Mouse (Mus musculus) neural tube, embryonic 15.5 days (tissue): ENCODE data around the gene Prdm4. TPM values are rescaled to one million over a fixed set of nuclear protein-coding genes. Genes with fewer than 3 reads are reported as not detected.
A peak's percentile ranks its signal among the peaks of the same experiment; 100 is the strongest.

Experiments
- ATAC-seq: fragments of 200-750 bp; cut with Nextera tagmentation; 2 replicates; pipeline ENCODE4 v1.8.0; 2017; ENCODE audit warnings: mild to moderate bottlenecking, moderate TSS enrichment, moderate library complexity; ENCODE audit not compliant: low FRiP score
- H3K27ac ChIP-seq: fragments of 300-500 bp; sonication (generic); replicated peaks from 2 replicates; pipeline ENCODE4 v1.5.1; 2015; ENCODE audit warnings: mild to moderate bottlenecking, inconsistent platforms
- H3K27me3 ChIP-seq: fragments of 300-500 bp; sonication (generic); replicated peaks from 2 replicates; pipeline ENCODE4 v1.6.1; 2015; ENCODE audit warnings: inconsistent platforms
- H3K36me3 ChIP-seq: fragments of 300-500 bp; sonication (generic); 2 replicates; pipeline ENCODE4 v1.6.1; 2015; ENCODE audit warnings: inconsistent platforms
- H3K4me1 ChIP-seq: fragments of 300-500 bp; sonication (generic); 2 replicates; pipeline ENCODE4 v1.6.1; 2015; ENCODE audit warnings: inconsistent platforms
- H3K4me2 ChIP-seq: fragments of 300-500 bp; sonication (generic); 2 replicates; pipeline ENCODE4 v1.6.1; 2015; ENCODE audit warnings: inconsistent platforms, mild to moderate bottlenecking, moderate library complexity
- H3K4me3 ChIP-seq: fragments of 300-500 bp; sonication (generic); replicated peaks from 2 replicates; pipeline ENCODE4 v1.5.1; 2015; ENCODE audit warnings: mild to moderate bottlenecking, inconsistent platforms
- H3K9ac ChIP-seq: fragments of 300-500 bp; sonication (generic); replicated peaks from 2 replicates; pipeline ENCODE4 v1.6.1; 2015; ENCODE audit warnings: mild to moderate bottlenecking, inconsistent platforms
- H3K9me3 ChIP-seq: fragments of 300-500 bp; sonication (generic); replicated peaks from 2 replicates; pipeline ENCODE4 v1.6.1; 2016; ENCODE audit warnings: inconsistent platforms
- WGBS: fragments of 180-500 bp; shearing (Covaris S2); methylation state at CpG from one replicate; pipeline ENCODE4 v1.1.7; 2015; ENCODE audit warnings: mixed read lengths; 5-methylcytosine and 5-hydroxymethylcytosine counted together
- polyA plus RNA-seq: library from polyadenylated mRNA; unstranded; fragments of >200 nt; fragmentation: Nextera tagmentation; extraction: Ambion mirVana; gene quantifications from 2 replicates; pipeline ENCODE4 v1.2.1, GENCODE M21; 2015

Gene Prdm4
- polyA plus RNA-seq, 1 experiment from 2014 or later: 18.8 TPM

DNA sequence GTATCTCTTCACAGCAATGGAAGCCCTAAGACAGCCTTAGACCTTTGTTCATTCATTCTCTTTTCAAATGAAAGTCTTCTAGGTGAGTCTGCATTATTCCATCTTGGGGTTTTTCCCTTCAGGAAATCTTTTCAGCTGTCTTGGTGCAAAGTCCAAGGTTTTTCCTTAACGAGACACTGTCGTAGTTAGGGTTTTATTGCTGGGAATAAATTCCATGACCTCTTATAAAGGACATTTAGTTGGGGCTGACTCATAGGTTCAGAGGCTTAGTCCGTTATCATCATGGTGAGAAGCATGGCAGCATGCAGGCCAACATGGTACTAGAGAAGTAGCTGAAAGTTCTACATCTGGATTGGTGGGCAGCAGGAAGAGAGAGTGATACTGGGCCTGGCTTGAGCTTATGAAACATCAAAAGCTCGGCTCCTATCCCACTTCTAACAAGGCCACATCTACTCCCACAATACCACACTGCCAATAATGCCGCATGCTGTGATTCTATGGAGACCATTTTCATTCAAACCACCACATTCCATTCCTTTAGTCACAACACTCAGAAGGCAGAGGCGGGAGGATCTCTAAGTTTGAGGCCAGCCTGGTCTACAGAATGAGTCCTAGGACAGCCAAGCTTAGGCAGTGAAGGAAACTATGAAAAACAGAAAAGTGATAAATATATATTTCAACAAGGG lies 19.5 kb upstream of the Prdm4 start:
- H3K36me3 ChIP-seq: peaks cover 57% of the 10 kb centered on the region

DNA sequence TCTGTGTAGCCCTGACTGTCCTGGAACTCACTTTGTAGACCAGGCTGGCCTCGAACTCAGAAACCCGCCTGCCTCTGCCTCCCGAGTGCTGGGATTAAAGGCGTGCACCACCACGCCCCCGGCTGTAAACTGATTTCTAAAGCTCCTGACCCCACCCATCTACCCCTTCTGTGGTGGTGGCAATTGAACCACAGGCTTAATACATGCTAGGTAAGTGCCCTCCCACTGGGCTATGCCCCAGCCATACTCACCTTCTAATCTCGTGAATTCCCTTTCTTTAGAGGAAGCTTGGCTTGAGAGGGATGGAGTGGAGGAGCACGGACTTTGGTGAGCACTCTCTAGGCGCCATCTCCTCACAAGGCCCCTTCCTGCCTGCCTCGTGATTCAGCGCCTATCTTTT lies 13.0 kb upstream of the Prdm4 start:
- no peak overlapping the region for H3K4me3 ChIP-seq
- 0 out of 2 replicates have a peak, but pooled peaks cover 4% of the 10 kb centered on the region for H3K27me3 ChIP-seq
- H3K27ac ChIP-seq: no peak overlapping the region
- no peaks in the 10 kb centered on the region for H3K36me3 ChIP-seq
- H3K9ac ChIP-seq: no peak overlapping the region
- no peaks in the 10 kb centered on the region for H3K9me3 ChIP-seq
- 91% methylated on average over 11 of the region's 11 CpGs for WGBS
- ATAC-seq: no peak
- H3K4me2 ChIP-seq: no peak overlapping the region
- H3K4me1 ChIP-seq: peaks cover 19% of the 10 kb centered on the region

More for the DNA sequence above, 19.5 kb upstream of the Prdm4 start:
- Histone ChIP-seq H3K4me3 (no peak overlapping the region), H3K4me2 (no peak overlapping the region), H3K9ac (no peak overlapping the region), H3K4me1 (no peaks in the 10 kb centered on the region), H3K27me3 (no peaks in the 10 kb centered on the region), H3K27ac (no peak overlapping the region), H3K9me3 (no peaks in the 10 kb centered on the region)
- WGBS: 95% methylated on average over 6 of the region's 6 CpGs
- no peak for ATAC-seq

DNA sequence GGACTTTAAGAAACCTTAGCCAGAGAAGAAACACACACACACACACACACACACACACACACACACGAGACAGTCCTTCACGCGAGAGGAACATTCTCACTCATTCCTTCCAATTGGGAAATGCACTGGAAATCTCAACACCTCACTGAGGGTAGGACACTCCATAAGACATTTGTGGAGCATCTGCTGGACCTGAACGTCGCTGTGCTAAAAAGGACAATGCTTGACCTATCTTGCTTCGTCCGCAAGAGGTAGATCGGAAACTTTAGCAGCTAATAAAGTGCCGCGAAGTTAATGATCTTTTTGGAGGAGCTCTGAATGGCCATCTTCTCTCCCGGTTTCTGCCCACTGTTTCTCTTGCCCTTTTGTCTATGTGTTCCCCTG lies 12.3 kb upstream of the Prdm4 start:
- Histone ChIP-seq H3K4me2 (peak overlapping the region; percentile 91), H3K4me1 (peaks cover 19% of the 10 kb centered on the region), H3K27me3 (0 out of 2 replicates have a peak, but pooled peaks cover 4% of the 10 kb centered on the region), H3K9me3 (no peaks in the 10 kb centered on the region), H3K9ac (no peak overlapping the region; the same call in 1 of the 2 replicates), H3K36me3 (no peaks in the 10 kb centered on the region), H3K4me3 (peak overlapping the region; percentile 46), H3K27ac (no peak overlapping the region)
- 35% methylated on average over 11 of the region's 11 CpGs for WGBS
- ATAC-seq: no peak

DNA sequence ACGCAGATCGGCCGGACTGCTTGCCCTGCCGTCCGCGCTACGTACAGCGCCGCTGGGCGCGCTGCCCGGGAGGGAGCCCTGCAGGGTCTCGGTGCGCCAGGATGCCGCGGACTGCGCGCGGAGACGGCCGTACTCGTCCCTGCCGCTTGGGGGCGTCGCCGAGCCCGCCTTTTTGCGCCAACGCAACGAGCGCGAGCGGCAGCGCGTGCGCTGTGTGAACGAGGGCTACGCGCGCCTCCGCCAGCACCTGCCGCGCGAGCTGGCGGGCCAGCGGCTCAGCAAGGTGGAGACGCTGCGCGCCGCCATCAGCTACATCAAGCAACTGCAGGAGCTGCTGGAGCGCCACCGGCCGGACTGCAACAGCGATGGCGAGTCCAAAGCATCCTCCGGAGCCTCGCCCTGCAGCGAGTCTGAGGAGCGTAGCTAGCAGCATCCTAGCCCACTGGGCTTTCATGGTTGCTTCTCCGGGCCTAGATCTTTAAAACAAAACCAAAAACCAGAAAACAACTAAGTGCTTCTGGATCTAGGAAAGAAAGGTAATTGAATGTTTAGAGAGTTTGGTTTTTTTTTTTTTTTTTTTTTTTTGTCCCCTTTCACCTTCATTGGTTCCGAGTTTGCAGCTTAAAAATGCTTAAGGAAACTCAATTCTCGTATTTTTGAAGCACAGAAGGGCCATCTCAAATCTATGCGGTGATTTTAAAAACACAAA lies 11.7 kb upstream of the Prdm4 start:
- Histone ChIP-seq H3K36me3 (no peaks in the 10 kb centered on the region), H3K4me1 (peaks cover 19% of the 10 kb centered on the region), H3K4me2 (peak overlapping the region; percentile 91), H3K9ac (peak overlapping the region; percentile 45), H3K9me3 (no peaks in the 10 kb centered on the region), H3K27ac (no peak overlapping the region), H3K27me3 (0 out of 2 replicates have a peak, but pooled peaks cover 4% of the 10 kb centered on the region), H3K4me3 (peak overlapping the region; percentile 46)
- ATAC-seq: peak; percentile 91
- WGBS: 1% methylated on average over 63 of the region's 63 CpGs

DNA sequence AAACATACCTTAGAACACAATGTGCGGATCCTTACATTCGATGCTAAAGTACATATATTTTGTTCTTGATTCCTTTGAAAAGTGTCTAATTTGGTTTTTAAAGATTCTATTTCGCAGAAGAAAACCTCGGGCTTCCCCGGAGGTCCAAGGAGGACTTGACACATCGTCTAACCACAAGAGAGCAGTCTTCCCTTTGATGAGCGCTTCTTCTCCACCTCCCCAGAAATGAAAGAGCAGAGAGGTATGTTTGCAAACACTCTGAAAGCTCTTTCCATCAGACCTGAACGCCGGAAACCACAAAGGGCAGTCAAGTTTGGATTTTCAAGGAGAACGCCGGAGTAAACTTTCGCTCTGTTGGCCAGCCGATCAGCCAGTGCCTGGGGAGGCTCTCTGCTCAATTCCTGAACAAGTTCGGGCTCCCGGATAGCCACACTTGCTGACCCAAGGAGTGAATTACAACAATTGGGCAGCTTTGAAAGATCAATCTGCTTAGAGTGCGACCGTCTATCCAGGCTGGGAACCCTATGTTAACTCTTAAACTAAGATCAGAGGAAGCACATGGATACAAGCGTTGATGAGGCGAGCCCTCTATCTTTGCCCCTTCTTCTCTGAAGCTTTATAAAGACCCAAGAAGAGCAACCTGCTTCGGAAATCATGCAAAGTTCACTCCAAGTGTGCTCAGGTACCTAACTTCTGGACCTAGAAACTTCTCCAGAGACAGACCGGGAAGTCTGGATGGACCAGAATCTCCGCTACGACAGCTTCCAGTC lies 10.9 kb upstream of the Prdm4 start, which contains the start of gene Ascl4:
Ascl4 (plus strand) TSS at position 6 of the 770 bp plus-strand sequence.
- H3K4me3 ChIP-seq: peak within 1 kb of the TSS; percentile 46
- WGBS: 1% methylated on average over 23 of the region's 23 CpGs
- no peak within 1 kb of the TSS for H3K27ac ChIP-seq
- ATAC-seq: peak; percentile 37
- peaks cover 19% of the 10 kb centered on the region for H3K4me1 ChIP-seq
- H3K27me3 ChIP-seq: 0 out of 2 replicates have a peak, but pooled peaks cover 4% of the 10 kb centered on the region
- peak within 1 kb of the TSS; percentile 45 for H3K9ac ChIP-seq
- H3K9me3 ChIP-seq: no peaks in the 10 kb centered on the region
- H3K36me3 ChIP-seq: no peaks in the 10 kb centered on the region
- peak within 1 kb of the TSS; percentile 91 for H3K4me2 ChIP-seq

DNA sequence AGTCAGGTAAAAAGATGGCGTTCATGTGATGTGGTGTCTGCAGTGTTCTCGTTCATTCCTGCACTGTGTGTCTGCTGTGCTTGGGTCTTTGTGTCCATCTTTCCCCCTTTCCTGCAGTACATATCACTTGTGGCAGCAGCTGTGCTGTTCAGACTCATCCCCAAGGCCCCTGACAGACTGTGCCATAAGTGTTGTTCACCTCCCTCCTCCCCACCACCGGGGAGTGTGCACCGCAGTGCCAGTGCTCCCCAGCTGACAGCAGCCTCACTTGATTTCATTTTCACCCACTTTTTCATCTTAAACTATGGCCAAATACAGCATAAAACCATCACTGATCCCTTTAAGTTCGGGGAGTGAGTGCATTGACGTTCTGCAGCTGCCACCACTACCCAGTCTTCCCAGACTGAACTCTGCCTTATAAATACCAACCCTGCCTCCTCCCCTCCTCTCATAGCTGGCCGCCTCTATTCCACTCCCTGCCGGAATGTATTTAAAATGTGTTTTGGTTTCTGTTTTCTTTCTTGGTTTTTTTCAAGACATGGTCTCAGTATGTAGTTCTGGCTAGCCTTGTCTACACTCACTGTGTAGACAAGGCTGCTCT lies 37.0 kb downstream of the Prdm4 start:
- no peak overlapping the region for H3K4me2 ChIP-seq
- H3K36me3 ChIP-seq: peaks cover 91% of the 10 kb centered on the region
- no peaks in the 10 kb centered on the region for H3K27me3 ChIP-seq
- H3K4me3 ChIP-seq: no peak overlapping the region
- no peak overlapping the region for H3K27ac ChIP-seq
- no peak overlapping the region for H3K9ac ChIP-seq
- no peaks in the 10 kb centered on the region for H3K4me1 ChIP-seq
- 94% methylated on average over 8 of the region's 8 CpGs for WGBS
- no peaks in the 10 kb centered on the region for H3K9me3 ChIP-seq
- no peak for ATAC-seq

DNA sequence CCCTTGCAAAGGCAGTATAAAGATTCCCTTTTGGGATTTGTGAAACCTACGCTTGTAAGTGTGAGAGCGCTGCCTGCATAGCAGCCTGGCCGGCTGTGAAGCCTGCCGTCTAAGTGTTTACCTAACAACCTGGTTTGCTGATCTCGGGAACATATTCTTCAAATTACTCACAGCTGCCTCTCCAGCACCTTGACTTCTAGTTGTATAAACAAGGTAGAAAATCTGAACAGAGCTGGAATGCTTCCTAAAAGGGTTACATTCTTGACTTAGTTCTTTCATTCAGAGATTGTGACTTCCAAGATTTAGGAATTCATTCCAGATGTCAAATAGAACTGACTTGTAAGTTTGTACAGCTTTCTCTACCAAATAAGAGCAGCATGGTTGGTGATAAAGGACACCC lies 41.1 kb downstream of the Prdm4 start:
- Histone ChIP-seq H3K27me3 (no peaks in the 10 kb centered on the region), H3K36me3 (peaks cover 63% of the 10 kb centered on the region), H3K4me2 (no peak overlapping the region), H3K27ac (no peak overlapping the region), H3K9me3 (no peaks in the 10 kb centered on the region), H3K9ac (no peak overlapping the region), H3K4me1 (peaks cover 15% of the 10 kb centered on the region), H3K4me3 (no peak overlapping the region)
- ATAC-seq: no peak
- 91% methylated on average over 5 of the region's 5 CpGs for WGBS

DNA sequence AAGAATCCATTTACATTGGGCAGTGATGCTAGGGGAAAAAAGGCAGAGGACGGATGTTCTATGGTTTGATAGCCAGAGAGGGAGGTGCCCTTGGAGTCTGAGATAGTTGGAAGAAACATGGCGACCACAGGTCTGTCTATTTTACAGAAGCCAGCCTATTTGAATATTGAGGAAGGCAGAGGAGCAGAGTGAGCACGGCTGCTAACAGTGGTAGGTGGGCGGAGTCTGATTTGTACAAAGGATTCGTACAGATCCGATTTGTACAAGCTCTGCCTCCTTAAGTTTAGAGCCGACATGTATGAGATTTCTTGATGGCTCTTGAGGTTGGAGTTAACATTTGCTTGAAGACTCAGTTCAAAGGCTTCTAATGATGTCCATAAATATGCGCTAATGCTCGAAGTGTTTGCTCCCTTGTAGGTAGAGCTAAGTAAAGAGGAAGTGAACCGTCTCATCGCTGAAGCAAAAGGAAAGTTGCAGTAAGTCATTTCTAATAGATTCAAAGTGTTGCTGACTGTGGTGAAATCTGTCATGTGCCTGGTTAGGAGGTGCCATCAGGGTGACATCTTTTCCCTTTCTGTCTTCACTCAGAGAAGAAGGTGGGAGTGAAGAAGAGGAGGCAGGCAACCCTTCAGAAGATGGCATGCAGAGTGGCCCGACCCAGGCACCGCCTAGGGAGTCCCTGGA lies 42.9 kb downstream of the Prdm4 start:
- H3K4me2 ChIP-seq: no peak overlapping the region
- no peaks in the 10 kb centered on the region for H3K9me3 ChIP-seq
- no peak for ATAC-seq
- H3K4me3 ChIP-seq: no peak overlapping the region
- peaks cover 46% of the 10 kb centered on the region for H3K36me3 ChIP-seq
- no peak overlapping the region for H3K27ac ChIP-seq
- peaks cover 15% of the 10 kb centered on the region for H3K4me1 ChIP-seq
- no peaks in the 10 kb centered on the region for H3K27me3 ChIP-seq
- H3K9ac ChIP-seq: no peak overlapping the region
- WGBS: 91% methylated on average over 13 of the region's 13 CpGs

DNA sequence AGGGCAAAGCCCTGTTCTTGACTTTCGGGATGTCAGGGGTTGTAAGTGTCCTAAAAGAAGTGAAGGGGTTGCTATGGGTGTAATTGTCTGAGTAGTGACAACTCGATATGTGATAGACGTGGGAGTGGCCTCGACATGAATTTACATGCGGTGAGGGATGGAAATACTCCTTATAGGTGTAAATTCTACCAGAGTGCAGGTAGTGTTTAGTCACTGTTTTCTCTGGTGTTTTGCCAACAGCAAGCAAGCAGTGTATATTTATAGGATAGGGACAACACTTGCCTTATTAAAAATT lies 44.5 kb downstream of the Prdm4 start:
- no peak; the same call in 1 of the 2 replicates for ATAC-seq
- Histone ChIP-seq H3K4me1 (peaks cover 15% of the 10 kb centered on the region), H3K27me3 (no peaks in the 10 kb centered on the region), H3K9ac (peak overlapping the region; percentile 80), H3K36me3 (peaks cover 30% of the 10 kb centered on the region), H3K9me3 (no peaks in the 10 kb centered on the region), H3K4me2 (peak overlapping the region; percentile 72), H3K4me3 (peak overlapping the region; percentile 78), H3K27ac (no peak overlapping the region)
- 8% methylated on average over 5 of the region's 5 CpGs for WGBS

DNA sequence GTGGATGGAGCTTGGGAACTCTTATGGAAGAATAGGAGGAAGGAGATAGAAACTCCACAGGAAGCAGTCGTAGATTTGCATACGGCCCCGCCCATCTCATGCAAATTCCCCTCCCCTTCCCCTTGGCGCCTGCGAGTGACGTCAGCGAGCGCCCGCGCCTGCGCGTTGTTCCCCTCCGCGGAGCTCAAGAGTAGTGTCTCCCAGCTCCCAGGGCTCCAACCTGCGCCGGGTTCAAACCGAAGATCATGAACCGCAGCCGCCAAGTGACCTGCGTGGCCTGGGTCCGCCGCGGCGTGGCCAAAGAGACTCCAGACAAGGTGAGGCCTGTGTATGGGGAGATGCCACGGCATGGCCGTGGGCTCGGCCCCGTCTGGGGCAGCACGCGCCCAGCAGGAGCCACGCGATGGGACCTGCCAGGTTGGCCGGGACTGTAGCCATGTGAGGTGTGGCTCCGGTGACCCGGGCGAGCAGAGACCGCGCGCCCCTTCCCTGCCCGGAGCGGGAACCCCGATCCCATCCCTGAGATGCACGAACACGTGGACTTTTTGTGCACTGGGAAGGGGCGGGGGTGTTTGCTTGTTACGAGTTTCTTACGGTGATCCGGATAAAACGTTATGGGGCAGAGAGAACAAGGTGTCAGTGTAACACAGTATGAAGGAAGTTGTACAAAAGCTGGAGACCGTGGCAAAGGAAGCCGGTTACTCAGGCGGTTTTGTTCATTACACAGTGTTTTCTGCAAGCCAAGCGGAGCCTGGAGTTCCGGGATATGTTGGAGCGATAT lies 45.1 kb downstream of the Prdm4 start:
- Histone ChIP-seq H3K36me3 (peaks cover 27% of the 10 kb centered on the region), H3K4me2 (peak overlapping the region; percentile 72), H3K9ac (peak overlapping the region; percentile 80), H3K4me3 (peak overlapping the region; percentile 78), H3K27ac (peak overlapping the region; percentile 65), H3K9me3 (no peaks in the 10 kb centered on the region), H3K4me1 (peaks cover 15% of the 10 kb centered on the region), H3K27me3 (no peaks in the 10 kb centered on the region)
- whole genome bisulfite sequencing: under 1% methylated on average over 55 of the region's 55 CpGs
- peak; percentile 97 for ATAC-seq
